Mouse (Mus musculus) CD4-positive naive resting alpha-beta T cell, adult 57 days (primary cell): Measurements from ENCODE around the gene Arap2. TPM values are rescaled to one million over a fixed set of nuclear protein-coding genes. Genes with fewer than 3 reads are reported as not detected.

ENCODE experiments used
- total RNA-seq: library from RNA; stranded (reverse); gene quantifications from one replicate; pipeline ENCODE4 v1.2.4, GENCODE M21; 2023

Arap2 gene
- 159 TPM for total RNA-seq

DNA sequence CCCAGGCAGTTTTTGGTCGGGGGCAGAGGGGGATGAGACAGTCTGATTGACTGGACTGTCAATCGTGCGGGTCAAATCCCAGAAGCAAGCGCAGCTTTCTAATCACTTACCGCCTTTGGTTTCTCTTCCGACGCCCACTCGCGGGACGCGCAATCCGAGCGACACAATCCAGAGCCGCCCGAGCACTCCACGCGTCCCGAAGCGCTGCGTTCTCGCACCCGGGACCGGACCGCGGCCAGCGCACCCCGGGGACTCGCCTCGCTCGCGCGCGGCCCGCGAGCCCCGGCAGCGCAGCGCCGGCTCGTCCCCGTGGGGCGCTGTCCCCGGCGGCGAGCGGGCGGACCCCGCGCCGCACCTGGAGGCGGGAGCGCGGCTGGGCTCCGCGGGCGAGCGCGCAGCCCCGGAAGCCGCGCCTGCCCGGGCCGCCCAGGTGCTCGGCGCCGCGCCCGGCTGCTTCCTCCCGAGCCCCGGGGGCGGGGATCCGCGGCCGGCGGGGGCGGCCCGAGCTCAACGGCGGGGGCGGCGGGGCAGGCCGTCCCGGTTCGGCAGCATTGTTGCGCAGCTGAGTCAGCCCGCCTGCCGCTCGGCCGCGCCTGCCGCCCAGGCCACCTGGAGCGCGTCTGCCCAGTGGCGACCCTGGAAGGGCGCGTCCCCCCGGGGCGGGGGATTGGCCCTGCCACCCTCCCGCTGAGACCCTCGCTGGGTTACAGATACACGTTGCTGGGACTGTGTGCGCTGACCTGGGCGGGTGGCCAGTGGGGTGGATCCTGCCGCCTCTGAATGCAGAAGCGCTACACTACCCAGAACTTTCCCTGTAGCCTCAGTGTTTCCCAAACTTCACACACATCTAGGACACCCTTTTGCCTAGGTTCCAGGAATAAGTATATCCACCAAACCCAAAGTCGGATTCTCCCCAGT is at the start of gene Arap2:
Gene Arap2 (minus strand): TSS at position 376 of the 918 bp plus-strand sequence.

DNA sequence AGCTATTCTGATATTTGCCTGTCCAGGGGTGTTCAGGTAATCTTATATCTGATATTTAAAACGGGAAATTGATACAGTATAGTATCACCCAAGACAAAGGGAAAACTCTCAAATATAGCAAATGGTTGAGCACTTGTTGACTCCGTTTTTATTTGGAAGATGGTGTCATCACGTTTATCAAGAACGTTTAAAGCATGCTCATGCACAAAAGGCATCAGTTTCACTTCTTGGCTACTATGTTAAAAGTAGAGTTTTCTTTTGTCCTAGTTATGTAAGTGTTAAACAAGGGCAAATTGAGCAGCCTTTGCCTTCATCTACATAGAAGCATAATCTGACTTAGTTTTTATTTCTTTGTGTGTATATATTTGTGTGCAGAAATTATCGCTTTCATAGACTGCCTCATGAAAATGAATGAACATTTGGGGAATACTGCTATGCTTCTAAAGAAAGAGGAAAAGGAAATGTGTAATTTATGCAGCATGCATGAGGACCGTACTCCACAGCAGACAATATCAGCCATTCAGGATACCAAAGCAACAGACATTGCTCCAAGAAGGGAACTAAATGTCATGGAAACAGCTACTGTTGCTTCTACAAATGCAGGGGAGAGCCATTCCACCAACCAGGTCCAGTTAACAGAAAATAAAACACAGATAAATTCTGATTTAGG is 47.6 kb upstream of the Arap2 start, which contains the start of gene Dthd1:
Gene Dthd1 (plus strand): TSS at position 422 of the 670 bp plus-strand sequence.

Other genes starting within 250 kb of the Arap2 start
- gene Dthd1, start 47.7 kb upstream of the Arap2 start, total RNA-seq: not detected